In genomic region chr6:124706061-124706627, GRCm38 (mm10) we compare ENCODE assay signal across 25 mouse cellular contexts. TPM values are rescaled to one million over a fixed set of nuclear protein-coding genes. Genes with fewer than 3 reads are reported as not detected.
DNase-seq lines count a peak whose midpoint lies in the region; TF ChIP-seq lines count a peak whose summit lies in the region.
"Had no signal": no experiment of that assay in that cellular context is flagged by ENCODE, and none has a peak within 500 bp of the region (broad histone marks: within the 10 kb centered on the region; RNA-seq: fewer than 3 reads in every experiment).

No protein-coding gene starts in this region.

- peak overlapping the region; percentile 25; the same call in 1 of the 2 replicates for H3K27ac ChIP-seq in gastrocnemius, adult 2 months
- H3K27ac ChIP-seq in left cerebral cortex, adult 2 months: 0 out of 2 replicates have a peak overlapping the region, but pooled peaks have one; percentile 8
- no peak overlapping the region for H3K27ac ChIP-seq in forebrain, embryonic 10.5 days
- H3K27ac ChIP-seq: forebrain, embryonic 12.5 days; forebrain, embryonic 15.5 days; heart, adult 2 months; heart, embryonic 10.5 days; heart, embryonic 13.5 days; hindbrain, embryonic 14.5 days; hindbrain, postnatal 0 days had no signal

- no peak for TF ChIP-seq CTCF in gastrocnemius, adult 2 months (IDR thresholded peaks at IDR 0.05)
- TF ChIP-seq CTCF in left cerebral cortex, adult 2 months (IDR thresholded peaks at IDR 0.05): no peak

- no peak overlapping the region for H3K4me2 ChIP-seq in myocyte (ENCODE audit: low read depth)
- H3K4me2 ChIP-seq: forebrain, embryonic 12.5 days; forebrain, embryonic 15.5 days; heart, embryonic 13.5 days; hindbrain, embryonic 14.5 days had no signal

- intact Hi-C loops in gastrocnemius, adult 2 months (cut with DNase I): no loop called here
- intact Hi-C loops in gastrocnemius, postnatal 36 days (cut with DNase I): no loop called here
- intact Hi-C loops in left cerebral cortex, adult 2 months (cut with DNase I): no loop called here
- intact Hi-C loops in left cerebral cortex, postnatal 36 days (cut with DNase I): no loop called here

- peaks cover 37% of the 10 kb centered on the region for H3K36me3 ChIP-seq in myocyte (ENCODE audit: control insufficient read depth, insufficient read depth)
- peaks cover 97% of the 10 kb centered on the region for H3K36me3 ChIP-seq in forebrain, embryonic 10.5 days (replicated peaks)

- 92% methylated on average over 5 of the region's 5 CpGs for WGBS in forebrain, embryonic 10.5 days

- no peak for TF ChIP-seq POLR2A in myocyte (IDR thresholded peaks at IDR 0.05; ENCODE audit: insufficient read length, low read depth)

- no peak overlapping the region for H3ac ChIP-seq in myocyte (ENCODE audit: control insufficient read depth, insufficient read length)

- H3K79me2 ChIP-seq in myocyte (ENCODE audit: control insufficient read depth, insufficient read depth): peaks cover 52% of the 10 kb centered on the region

- no peak for DNase-seq in gastrocnemius, adult 2 months
- no peak for DNase-seq in gastrocnemius, postnatal 36 days
- DNase-seq in left cerebral cortex, adult 2 months (ENCODE audit: extremely low spot score in 1 of 2, low spot score in 2 of 2): no peak
- no peak for DNase-seq in left cerebral cortex, postnatal 36 days (ENCODE audit: low spot score in 2 of 2)
- peak; percentile 48 for DNase-seq in adipocyte (ENCODE audit: low spot score)
- no peak for DNase-seq in forebrain, embryonic 10.5 days (ENCODE audit: extremely low spot score, low spot score)
- DNase-seq in kidney, postnatal 4 days: no peak
- DNase-seq: adrenal gland, adult 2 months; adrenal gland, postnatal 25 days; B cell, adult 2 months; cerebellum, adult 18-20 months; cerebellum, adult 9-10 months; cerebellum, postnatal 14 days; gastrocnemius, postnatal 14 days; heart, adult 2 months; heart, postnatal 4 days; kidney, adult 18-20 months had no signal

- no peak overlapping the region for H3K4me3 ChIP-seq in gastrocnemius, adult 2 months
- H3K4me3 ChIP-seq in left cerebral cortex, adult 2 months: no peak overlapping the region
- no peak overlapping the region for H3K4me3 ChIP-seq in myocyte
- H3K4me3 ChIP-seq in forebrain, embryonic 10.5 days: no peak overlapping the region
- H3K4me3 ChIP-seq: forebrain, embryonic 12.5 days; forebrain, embryonic 15.5 days; heart, adult 2 months; heart, embryonic 10.5 days; heart, embryonic 13.5 days had no signal

- H3K4me1 ChIP-seq in forebrain, embryonic 10.5 days: peaks cover 20% of the 10 kb centered on the region

- H3K27me3 ChIP-seq in myocyte (ENCODE audit: control insufficient read depth, insufficient read depth, insufficient read length): no peaks in the 10 kb centered on the region
- H3K27me3 ChIP-seq in forebrain, embryonic 10.5 days (ENCODE audit: poor library complexity, severe bottlenecking): no peaks in the 10 kb centered on the region
- H3K27me3 ChIP-seq: forebrain, embryonic 12.5 days; forebrain, embryonic 15.5 days; heart, embryonic 13.5 days; Patski had no signal

- H3K9me3 ChIP-seq in forebrain, embryonic 10.5 days: no peaks in the 10 kb centered on the region
- H3K9me3 ChIP-seq: forebrain, embryonic 12.5 days; forebrain, embryonic 15.5 days; heart, embryonic 10.5 days; heart, embryonic 13.5 days had no signal

TF ChIP-seq in myocyte, 11 proteins besides CTCF, POLR2A, EP300 and RAD21:
- TF ChIP-seq SRF (IDR thresholded peaks at IDR 0.05; ENCODE audit: control insufficient read depth, insufficient read length, low read depth) (no peak), USF1 (IDR thresholded peaks at IDR 0.05; ENCODE audit: low read depth) (no peak), POLR2AphosphoS2 (IDR thresholded peaks at IDR 0.05; ENCODE audit: insufficient read length, low read depth) (peak; percentile 9), CEBPB (IDR thresholded peaks at IDR 0.05; ENCODE audit: insufficient read depth, poor library complexity, severe bottlenecking) (no peak)
TF ChIP-seq in myocyte: peak in this region for 1.

RNA-seq across cellular contexts. Expression of gene Emg1, which starts 5.8 kb away (rescaled TPM):
- 10 to 100 TPM; 57.7 to 71.8 TPM for total RNA-seq in gastrocnemius, adult 2 months (2021)
- total RNA-seq in gastrocnemius, postnatal 36 days (2021): 10 to 100 TPM; 51.9 to 53.8 TPM
- 10 to 100 TPM; 47.4 to 50.9 TPM for total RNA-seq in left cerebral cortex, adult 2 months (2021)
- total RNA-seq in left cerebral cortex, postnatal 36 days (2021): 10 to 100 TPM; 41.8 to 45.9 TPM
- polyA plus RNA-seq in myocyte (2012; fragmentation: generic; extraction: Trizol): 103 TPM
- polyA plus RNA-seq in forebrain, embryonic 10.5 days (2016; fragmentation: Nextera tagmentation; extraction: Ambion mirVana): 255 and 270 TPM in 2 replicates

RNA-seq across cellular contexts. Expression of gene Phb2, which starts 6.0 kb away (rescaled TPM):
- total RNA-seq in gastrocnemius, adult 2 months (2021): 100 to 1,000 TPM; 142 to 184 TPM
- 100 to 1,000 TPM; 140 to 161 TPM for total RNA-seq in gastrocnemius, postnatal 36 days (2021)
- 100 to 1,000 TPM; 115 to 120 TPM for total RNA-seq in left cerebral cortex, adult 2 months (2021)
- 100 to 1,000 TPM; 113 to 127 TPM for total RNA-seq in left cerebral cortex, postnatal 36 days (2021)
- 339 TPM for polyA plus RNA-seq in myocyte (2012; fragmentation: generic; extraction: Trizol)
- polyA plus RNA-seq in forebrain, embryonic 10.5 days (2016; fragmentation: Nextera tagmentation; extraction: Ambion mirVana): 490 and 492 TPM in 2 replicates

RNA-seq across cellular contexts. Expression of gene Ptpn6, which starts 32.4 kb away (rescaled TPM):
- under 1 TPM; 0.61 to 0.87 TPM for total RNA-seq in gastrocnemius, adult 2 months (2021)
- 1 to 10 TPM in 1 of 2 experiments, under 1 TPM in 1; 0.64 to 2.5 TPM for total RNA-seq in gastrocnemius, postnatal 36 days (2021)
- total RNA-seq in left cerebral cortex, adult 2 months (2021): 1 to 10 TPM; 3.3 to 4.0 TPM
- 1 to 10 TPM; 3.7 to 6.6 TPM for total RNA-seq in left cerebral cortex, postnatal 36 days (2021)
- 3.1 TPM for polyA plus RNA-seq in myocyte (2012; fragmentation: generic; extraction: Trizol)
- 4.8 and 5.2 TPM in 2 replicates for polyA plus RNA-seq in forebrain, embryonic 10.5 days (2016; fragmentation: Nextera tagmentation; extraction: Ambion mirVana)

RNA-seq across cellular contexts. Expression of gene Grcc10, which starts 35.0 kb away (rescaled TPM):
- 100 to 1,000 TPM; 145 to 182 TPM for total RNA-seq in gastrocnemius, adult 2 months (2021)
- total RNA-seq in gastrocnemius, postnatal 36 days (2021): 100 to 1,000 TPM; 150 to 160 TPM
- total RNA-seq in left cerebral cortex, adult 2 months (2021): 100 to 1,000 TPM; 298 to 309 TPM
- 100 to 1,000 TPM; 285 to 313 TPM for total RNA-seq in left cerebral cortex, postnatal 36 days (2021)
- 287 TPM for polyA plus RNA-seq in myocyte (2012; fragmentation: generic; extraction: Trizol)
- 397 and 415 TPM in 2 replicates for polyA plus RNA-seq in forebrain, embryonic 10.5 days (2016; fragmentation: Nextera tagmentation; extraction: Ambion mirVana)

RNA-seq across cellular contexts. Expression of gene Lpcat3, which starts 43.3 kb away (rescaled TPM):
- 10 to 100 TPM; 14.6 to 19.0 TPM for total RNA-seq in gastrocnemius, adult 2 months (2021)
- 10 to 100 TPM; 16.3 to 18.3 TPM for total RNA-seq in gastrocnemius, postnatal 36 days (2021)
- 10 to 100 TPM; 20.5 to 21.5 TPM for total RNA-seq in left cerebral cortex, adult 2 months (2021)
- total RNA-seq in left cerebral cortex, postnatal 36 days (2021): 10 to 100 TPM; 20.9 to 23.0 TPM
- 138 TPM for polyA plus RNA-seq in myocyte (2012; fragmentation: generic; extraction: Trizol)
- polyA plus RNA-seq in forebrain, embryonic 10.5 days (2016; fragmentation: Nextera tagmentation; extraction: Ambion mirVana): 38.8 and 44.1 TPM in 2 replicates
